Mouse (Mus musculus): ENCODE measurements around the gene Gpatch2.

The Gpatch2 gene

GRCm38 (mm10) chr1:187373506-187373905 is 158.2 kb downstream of the Gpatch2 start:
- DNase-seq (ENCODE audit: low spot score) = no peak

DNA sequence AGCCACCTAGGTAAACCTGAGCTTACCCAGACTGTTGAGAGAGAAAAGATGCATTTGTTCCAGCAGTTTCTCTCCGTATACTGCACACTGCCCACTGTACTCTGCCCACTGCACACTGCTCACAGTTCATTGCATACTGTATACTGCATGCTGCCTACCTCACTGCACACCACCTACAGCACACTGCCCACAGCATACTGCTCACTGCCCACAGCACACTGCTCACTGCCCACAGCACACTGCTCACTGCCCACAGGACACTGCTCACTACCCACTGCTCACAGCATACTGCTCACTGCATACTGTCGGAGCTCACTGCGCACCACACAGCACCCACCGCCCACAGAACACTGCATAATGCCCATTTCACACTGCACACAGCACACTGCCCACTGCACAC is 159.1 kb downstream of the Gpatch2 start:
- DNase-seq (ENCODE audit: low spot score) = no peak

DNA sequence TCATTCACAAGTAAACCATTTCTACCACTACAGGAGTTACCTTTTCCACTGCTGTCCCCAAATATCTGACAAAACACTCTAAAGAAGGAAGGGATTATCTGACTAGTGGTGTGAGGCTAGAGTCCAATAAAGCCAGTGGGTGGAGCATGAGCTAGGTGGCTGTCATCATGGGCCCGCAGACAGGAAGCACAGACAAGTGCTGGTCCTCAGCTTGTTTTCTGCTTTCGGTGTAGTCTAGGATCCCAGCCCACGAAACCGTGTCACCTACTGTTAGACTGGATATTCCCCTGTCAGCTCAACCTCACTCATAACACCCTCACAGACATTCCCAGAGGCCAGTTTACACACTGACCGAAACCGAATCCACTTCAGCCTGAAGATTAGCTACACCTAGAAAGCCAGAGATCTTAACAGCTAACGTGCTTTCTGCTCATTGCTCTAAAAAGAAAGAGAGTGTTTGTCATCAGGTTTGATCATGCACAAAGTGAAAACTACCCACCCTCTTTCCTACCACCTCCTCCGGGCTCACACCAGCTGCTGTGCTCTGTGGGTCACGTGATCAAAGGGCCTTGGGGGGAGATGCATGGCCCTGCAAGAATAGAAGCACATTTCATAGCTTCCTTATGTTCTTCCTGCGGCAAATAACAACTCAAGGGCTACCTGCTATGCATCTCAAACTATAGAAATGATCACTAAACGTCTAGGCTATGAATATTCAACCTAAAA is 161.8 kb downstream of the Gpatch2 start:
- no peak for DNase-seq (ENCODE audit: low spot score)

GRCm38 (mm10) chr1:187377865-187378524 is 162.7 kb downstream of the Gpatch2 start:
- DNase-seq (ENCODE audit: low spot score) = no peak

DNA sequence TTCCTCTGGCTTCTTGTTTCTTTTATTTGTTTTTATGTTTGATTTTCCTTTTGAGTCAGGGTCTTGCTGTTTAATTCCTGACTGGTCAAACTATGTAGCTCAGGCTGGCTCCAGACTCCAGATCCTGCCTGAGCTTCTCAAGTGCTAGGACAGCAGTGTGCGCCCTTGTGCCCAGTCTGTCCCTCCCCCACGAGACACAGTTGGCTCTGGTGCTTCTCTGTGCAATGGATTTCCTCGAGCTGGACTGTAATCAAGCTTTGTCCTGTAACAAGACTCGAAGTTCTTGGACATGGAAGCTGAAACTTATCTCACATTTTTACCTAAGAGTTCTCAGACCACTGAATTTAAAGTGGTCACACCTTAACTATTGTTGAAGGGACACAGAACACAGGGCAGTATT is 174.2 kb downstream of the Gpatch2 start:
- DNase-seq (ENCODE audit: low spot score) = no peak

DNA sequence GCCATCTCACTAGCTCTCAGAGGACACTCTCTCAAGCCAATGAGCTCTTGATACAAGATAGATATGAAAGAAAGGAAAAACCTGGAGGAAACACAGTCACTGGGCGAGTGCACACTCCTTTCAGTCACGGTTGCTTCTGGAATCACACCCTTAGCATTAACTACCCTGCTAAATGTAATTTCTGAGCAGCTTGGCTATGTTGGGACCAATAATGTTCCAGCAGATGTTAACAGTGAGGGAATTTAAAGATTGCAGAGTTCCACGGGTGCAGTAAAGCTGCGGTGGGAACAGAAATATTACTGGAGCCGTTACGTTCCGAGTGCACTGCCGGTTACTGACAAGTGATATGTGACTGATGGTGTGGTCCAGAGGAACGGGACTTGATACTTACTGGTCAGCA is 185.5 kb downstream of the Gpatch2 start:
- DNase-seq (ENCODE audit: low spot score) = no peak
